ENCODE assay signal across 8 mouse cellular contexts in genomic region chr7:19561765-19562642, GRCm38 (mm10). TPM values are rescaled to one million over a fixed set of nuclear protein-coding genes. Genes with fewer than 3 reads are reported as not detected.
DNase-seq lines count a peak whose midpoint lies in the region; ATAC-seq lines count a peak whose summit lies in the region.

No protein-coding gene starts in this region.

- H3K9ac ChIP-seq in intestine, embryonic 15.5 days = peak overlapping the region; percentile 98

- H3K4me3 ChIP-seq in intestine, embryonic 15.5 days (replicated peaks) = peak overlapping the region; percentile 96

- intact Hi-C loops in gastrocnemius, postnatal 36 days (cut with DNase I) = no loop called here
- intact Hi-C loops in left cerebral cortex, postnatal 25 days (cut with DNase I) = loop anchor here (2.0 to 5.0 kb wide), 2 partner anchors 53 to 105 kb away; partner anchors contain the start of genes Bloc1s3, Mark4 and Trappc6a

- no peaks in the 10 kb centered on the region for H3K27me3 ChIP-seq in intestine, embryonic 15.5 days (replicated peaks)

- DNase-seq in adrenal gland, adult 8-10 months = peak; percentile 76
- peak; percentile 92 for DNase-seq in embryo, embryonic 11.5 days (ENCODE audit: low read depth, low spot score)
- DNase-seq in gastrocnemius, postnatal 36 days = peak; percentile 88
- peak; percentile 90 to 92 for DNase-seq in left cerebral cortex, postnatal 25 days (ENCODE audit: low spot score in 2 of 2)
- DNase-seq in mesoderm, embryonic 11.5 days (ENCODE audit: low read depth, low spot score) = peak; percentile 96
- peak; percentile 87 for DNase-seq in right cerebral cortex, postnatal 25 days
- peak; percentile 81 to 84 for DNase-seq in urinary bladder, postnatal 36 days (ENCODE audit: low spot score in 2 of 2)

- WGBS in intestine, embryonic 15.5 days = under 1% methylated on average over 101 of the region's 102 CpGs

- H3K4me2 ChIP-seq in intestine, embryonic 15.5 days (replicated peaks) = peak overlapping the region; percentile 78

- H3K27ac ChIP-seq in intestine, embryonic 15.5 days = peak overlapping the region; percentile 92

- H3K36me3 ChIP-seq in intestine, embryonic 15.5 days = peaks cover 19% of the 10 kb centered on the region

- peak; percentile 92 for ATAC-seq in intestine, embryonic 15.5 days

- H3K4me1 ChIP-seq in intestine, embryonic 15.5 days (replicated peaks) = peaks cover 40% of the 10 kb centered on the region

- no peaks in the 10 kb centered on the region for H3K9me3 ChIP-seq in intestine, embryonic 15.5 days

RNA-seq across cellular contexts. Expression of gene Ppp1r37, which starts 0.9 kb away (rescaled TPM):
- 10 to 100 TPM; 68.3 to 88.3 (median 81.8) TPM for total RNA-seq in adrenal gland, adult 8-10 months (2022)
- 10 to 100 TPM; 34.8 to 41.4 TPM for total RNA-seq in gastrocnemius, postnatal 36 days (2021)
- 18.3 and 21.8 TPM in 2 replicates for polyA plus RNA-seq in intestine, embryonic 15.5 days (2015; fragmentation: Nextera tagmentation; extraction: Ambion mirVana)
- total RNA-seq in left cerebral cortex, postnatal 25 days (2021) = 100 to 1,000 TPM; 122 TPM

RNA-seq across cellular contexts. Expression of gene Zfp296, which starts 15.1 kb away (rescaled TPM):
- total RNA-seq in adrenal gland, adult 8-10 months (2022) = under 1 TPM; 0.52 to 0.68 (median 0.57) TPM
- under 1 TPM; 0.23 to 0.44 TPM for total RNA-seq in gastrocnemius, postnatal 36 days (2021)
- 0.63 and 0.95 TPM in 2 replicates for polyA plus RNA-seq in intestine, embryonic 15.5 days (2015; fragmentation: Nextera tagmentation; extraction: Ambion mirVana)
- 1 to 10 TPM in 1 of 2 experiments, under 1 TPM in 1; 0.27 to 1.1 TPM for total RNA-seq in left cerebral cortex, postnatal 25 days (2021)

RNA-seq across cellular contexts. Expression of gene Gemin7, which starts 15.4 kb away (rescaled TPM):
- total RNA-seq in adrenal gland, adult 8-10 months (2022) = 10 to 100 TPM; 76.9 to 94.1 (median 85.1) TPM
- 10 to 100 TPM; 59.1 to 65.1 TPM for total RNA-seq in gastrocnemius, postnatal 36 days (2021)
- 131 and 140 TPM in 2 replicates for polyA plus RNA-seq in intestine, embryonic 15.5 days (2015; fragmentation: Nextera tagmentation; extraction: Ambion mirVana)
- total RNA-seq in left cerebral cortex, postnatal 25 days (2021) = 10 to 100 TPM; 43.7 to 47.1 TPM

RNA-seq across cellular contexts. Expression of gene Clasrp, which starts 42.3 kb away (rescaled TPM):
- total RNA-seq in adrenal gland, adult 8-10 months (2022) = 10 to 100 TPM; 29.5 to 92.6 (median 50.4) TPM
- 10 to 100 TPM; 10.9 to 12.0 TPM for total RNA-seq in gastrocnemius, postnatal 36 days (2021)
- polyA plus RNA-seq in intestine, embryonic 15.5 days (2015; fragmentation: Nextera tagmentation; extraction: Ambion mirVana) = 34.2 and 38.3 TPM in 2 replicates
- total RNA-seq in left cerebral cortex, postnatal 25 days (2021) = 10 to 100 TPM; 70.9 to 81.0 TPM

RNA-seq across cellular contexts. Expression of gene Nkpd1, which starts 44.4 kb away (rescaled TPM):
- total RNA-seq in adrenal gland, adult 8-10 months (2022) = under 1 TPM in 2 of 4 experiments, not detected in 2; 0.13 to 0.31 TPM
- total RNA-seq in gastrocnemius, postnatal 36 days (2021) = not detected
- 0.10 and 0.11 TPM in 2 replicates for polyA plus RNA-seq in intestine, embryonic 15.5 days (2015; fragmentation: Nextera tagmentation; extraction: Ambion mirVana)
- total RNA-seq in left cerebral cortex, postnatal 25 days (2021) = under 1 TPM; 0.64 to 0.87 TPM

Comparison
In these comparisons a context has a peak if more than half of its experiments do, and no peak if none do; other contexts are left out.
1. Peak in every context shown above with its lines: DNase-seq, ATAC-seq, H3K4me3 ChIP-seq and H3K27ac ChIP-seq.